Mouse (Mus musculus) embryonic facial prominence, embryonic 11.5 days (tissue): ENCODE measurements around the gene Hibadh. TPM values are rescaled to one million over a fixed set of nuclear protein-coding genes. Genes with fewer than 3 reads are reported as not detected.
"Not testable (repeated sequence)": the region's sequence is repeated elsewhere in the genome, so short reads cannot be mapped to it uniquely, and the experiment has no call there.

Experiments used
- ATAC-seq: fragments of 200-750 bp; cut with Nextera tagmentation; replicated peaks from 2 replicates; pipeline ENCODE4 v1.8.0; 2017; ENCODE audit warnings: low read depth; ENCODE audit not compliant: insufficient number of reproducible peaks, low FRiP score, low TSS enrichment
- DNase-seq: peaks from one replicate; pipeline ENCODE4 v3.0.0-alpha.2; 2015; ENCODE audit warnings: low spot score
- H3K27ac ChIP-seq: fragments of 300-500 bp; sonication (generic); replicated peaks from 2 replicates; pipeline ENCODE4 v1.5.1; 2014; ENCODE audit warnings: mild to moderate bottlenecking, low read depth, low read length, control low read depth
- H3K27me3 ChIP-seq: fragments of 300-500 bp; sonication (generic); 2 replicates; pipeline ENCODE4 v1.6.1; 2014; ENCODE audit warnings: mild to moderate bottlenecking, low read length, moderate library complexity, mixed read lengths; ENCODE audit not compliant: control insufficient read depth, insufficient read depth
- H3K36me3 ChIP-seq: fragments of 300-500 bp; sonication (generic); replicated peaks from 2 replicates; pipeline ENCODE4 v1.6.1; 2014; ENCODE audit warnings: low read depth, mild to moderate bottlenecking, low read length, moderate library complexity, mixed read lengths; ENCODE audit not compliant: control insufficient read depth, insufficient read depth
- H3K4me1 ChIP-seq: fragments of 300-500 bp; sonication (generic); 2 replicates; pipeline ENCODE4 v1.6.1; 2014; ENCODE audit warnings: low read length, mixed read lengths; ENCODE audit not compliant: control insufficient read depth, insufficient read depth
- H3K4me2 ChIP-seq: fragments of 300-500 bp; sonication (generic); 2 replicates; pipeline ENCODE4 v1.6.1; 2014; ENCODE audit warnings: low read depth, mild to moderate bottlenecking, control low read depth, low read length, moderate library complexity
- H3K4me3 ChIP-seq: fragments of 300-500 bp; sonication (generic); 2 replicates; pipeline ENCODE4 v1.5.1; 2014; ENCODE audit warnings: low read depth, low read length, control low read depth
- H3K9ac ChIP-seq: fragments of 300-500 bp; sonication (generic); replicated peaks from 2 replicates; pipeline ENCODE4 v1.6.1; 2014; ENCODE audit warnings: mild to moderate bottlenecking, control low read depth, low read length
- H3K9me3 ChIP-seq: fragments of 300-500 bp; sonication (generic); replicated peaks from 2 replicates; pipeline ENCODE4 v1.6.1; 2016; ENCODE audit warnings: mild to moderate bottlenecking, low read length, inconsistent platforms, mixed read lengths; ENCODE audit not compliant: control insufficient read depth
- WGBS: fragments of 180-500 bp; shearing (Covaris S2); extraction: QIAGEN DNeasy Blood & Tissue Kit; methylation state at CpG from one replicate; pipeline ENCODE4 v1.1.7; 2014; 5-methylcytosine and 5-hydroxymethylcytosine counted together
- polyA plus RNA-seq: library from polyadenylated mRNA; unstranded; fragments of >200 nt; fragmentation: Nextera tagmentation; extraction: Ambion mirVana; gene quantifications from 2 replicates; pipeline ENCODE4 v1.2.1, GENCODE M21; 2014

The Hibadh gene
- polyA plus RNA-seq, 1 experiment from 2014 or later = 60.5 TPM

DNA sequence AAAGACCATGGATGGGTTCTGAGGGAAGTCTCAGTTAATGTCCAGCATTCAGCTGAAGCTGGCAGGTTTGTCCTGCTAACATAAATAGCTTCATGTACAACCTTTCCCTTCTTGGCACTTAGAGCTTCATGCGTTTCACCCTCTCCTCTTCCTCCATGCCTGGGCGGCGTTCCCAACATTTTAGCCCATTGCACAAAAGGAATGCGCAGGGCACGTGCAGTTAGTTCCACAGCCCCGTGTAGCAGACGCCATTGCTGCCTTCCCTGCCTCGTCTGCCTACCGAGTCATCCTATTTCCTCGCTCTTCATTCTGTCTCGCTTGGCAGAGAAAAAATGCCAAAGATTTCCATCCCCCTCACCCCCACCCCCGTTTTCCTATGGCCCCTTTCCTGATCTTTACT, 34.4 kb upstream of the Hibadh start:
- H3K36me3 ChIP-seq = no peaks in the 10 kb centered on the region
- no peak for ATAC-seq
- H3K27me3 ChIP-seq = no peaks in the 10 kb centered on the region
- H3K4me3 ChIP-seq = no peak overlapping the region
- DNase-seq = no peak
- no peak overlapping the region for H3K27ac ChIP-seq
- no peak overlapping the region for H3K4me2 ChIP-seq
- WGBS = 83% methylated on average over 12 of the region's 12 CpGs
- no peak overlapping the region for H3K9ac ChIP-seq
- no peaks in the 10 kb centered on the region for H3K4me1 ChIP-seq
- H3K9me3 ChIP-seq = no peaks in the 10 kb centered on the region

DNA sequence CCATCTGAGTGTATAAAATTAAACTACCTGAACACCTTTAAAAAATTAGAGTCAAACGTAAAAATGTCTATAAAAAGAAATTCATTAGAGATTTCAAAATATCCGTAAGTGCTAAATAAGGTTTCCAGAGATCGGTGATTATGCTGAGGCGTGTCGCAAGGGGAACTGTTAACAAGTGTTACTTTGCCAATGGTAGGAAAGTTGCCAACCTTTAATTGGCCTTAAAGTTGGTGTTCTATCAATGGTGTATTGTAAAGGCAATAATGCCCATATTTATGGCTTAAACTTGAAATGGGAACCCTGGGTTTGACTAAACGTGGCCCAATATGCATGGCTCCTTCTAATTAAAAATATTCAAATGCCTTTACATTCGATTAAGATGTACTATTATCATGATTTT, 33.5 kb upstream of the Hibadh start:
- Histone ChIP-seq H3K4me2 (no peak overlapping the region), H3K27me3 (no peaks in the 10 kb centered on the region), H3K4me1 (no peaks in the 10 kb centered on the region), H3K27ac (no peak overlapping the region), H3K4me3 (no peak overlapping the region), H3K9me3 (no peaks in the 10 kb centered on the region), H3K9ac (no peak overlapping the region), H3K36me3 (no peaks in the 10 kb centered on the region)
- ATAC-seq = no peak
- no peak for DNase-seq
- WGBS = 87% methylated on average over 7 of the region's 7 CpGs

GRCm38 (mm10) chr6:52672539-52672938, 32.4 kb upstream of the Hibadh start:
- H3K9me3 ChIP-seq = no peaks in the 10 kb centered on the region
- no peak overlapping the region for H3K4me3 ChIP-seq
- no peak for ATAC-seq
- no peak overlapping the region for H3K9ac ChIP-seq
- 40% methylated on average over 2 of the region's 2 CpGs for WGBS
- no peak overlapping the region for H3K4me2 ChIP-seq
- DNase-seq = peak; percentile 17
- no peaks in the 10 kb centered on the region for H3K27me3 ChIP-seq
- H3K4me1 ChIP-seq = no peaks in the 10 kb centered on the region
- H3K36me3 ChIP-seq = no peaks in the 10 kb centered on the region
- no peak overlapping the region for H3K27ac ChIP-seq

GRCm38 (mm10) chr6:52671791-52672190, 31.6 kb upstream of the Hibadh start:
- Histone ChIP-seq H3K4me2 (no peak overlapping the region), H3K36me3 (no peaks in the 10 kb centered on the region), H3K9me3 (no peaks in the 10 kb centered on the region), H3K9ac (no peak overlapping the region), H3K27me3 (no peaks in the 10 kb centered on the region), H3K4me3 (no peak overlapping the region), H3K4me1 (no peaks in the 10 kb centered on the region), H3K27ac (no peak overlapping the region)
- ATAC-seq = no peak
- no peak for DNase-seq
- 85% methylated on average over 8 of the region's 8 CpGs for WGBS

DNA sequence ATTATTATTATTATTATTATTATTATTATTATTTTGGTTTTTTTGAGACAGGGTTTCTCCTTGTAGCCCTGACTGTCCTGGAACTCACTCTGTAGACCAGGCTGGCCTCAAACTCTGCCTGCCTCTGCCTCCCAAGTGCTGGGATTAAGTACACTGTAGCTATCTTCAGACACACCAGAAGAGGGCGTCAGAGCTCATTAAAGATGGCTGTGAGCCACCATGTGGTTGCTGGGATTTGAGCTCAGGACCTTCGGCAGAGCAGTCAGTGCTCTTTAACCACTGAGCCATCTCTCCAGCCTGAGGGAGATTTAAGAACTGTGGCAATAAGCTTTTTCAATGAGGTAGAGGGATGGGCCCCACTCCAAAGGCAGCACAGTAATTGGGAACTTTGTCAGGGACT, 29.7 kb upstream of the Hibadh start:
- not testable (repeated sequence) for H3K4me2 ChIP-seq, DNase-seq, H3K27ac ChIP-seq, H3K36me3 ChIP-seq, H3K9me3 ChIP-seq, H3K27me3 ChIP-seq, H3K4me1 ChIP-seq, ATAC-seq, H3K9ac ChIP-seq, H3K4me3 ChIP-seq
- 41% methylated on average over 2 of the region's 2 CpGs for WGBS

- no peaks in the 10 kb centered on the region for H3K9me3 ChIP-seq
- no peaks in the 10 kb centered on the region for H3K27me3 ChIP-seq
- no peaks in the 10 kb centered on the region for H3K36me3 ChIP-seq
- H3K27ac ChIP-seq = no peak overlapping the region
- H3K4me1 ChIP-seq = no peaks in the 10 kb centered on the region
- no peak overlapping the region for H3K9ac ChIP-seq
- no peak overlapping the region for H3K4me2 ChIP-seq
- ATAC-seq = no peak
- H3K4me3 ChIP-seq = no peak overlapping the region
- DNase-seq = no peak
- 73% methylated on average over 3 of the region's 3 CpGs for WGBS
These were observed 27.5 kb upstream of the Hibadh start for GRCm38 (mm10) chr6:52667641-52668040.

DNA sequence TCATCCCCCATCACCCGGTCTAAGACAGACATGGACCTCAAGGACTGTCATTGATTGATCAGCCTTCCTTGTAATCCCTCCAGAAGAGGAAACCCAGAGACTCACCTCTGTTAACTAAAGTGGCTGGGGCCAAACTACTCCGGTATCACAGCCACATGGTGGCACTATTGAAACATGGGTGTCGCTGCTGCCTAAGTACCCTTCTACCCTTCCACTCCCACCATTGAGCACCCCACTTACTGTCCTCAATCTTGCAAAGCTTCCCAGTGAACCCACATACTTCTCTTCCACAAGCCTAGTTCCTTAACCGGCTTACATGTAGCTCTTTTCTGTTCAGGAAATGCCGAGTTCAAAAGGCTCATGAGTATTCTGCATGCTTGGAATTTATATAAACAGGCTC, 22.8 kb upstream of the Hibadh start:
- H3K9me3 ChIP-seq = no peaks in the 10 kb centered on the region
- DNase-seq = peak; percentile 3
- no peak overlapping the region for H3K4me3 ChIP-seq
- H3K27ac ChIP-seq = no peak overlapping the region
- no peak overlapping the region for H3K4me2 ChIP-seq
- WGBS = 41% methylated on average over 5 of the region's 5 CpGs
- no peaks in the 10 kb centered on the region for H3K4me1 ChIP-seq
- H3K36me3 ChIP-seq = no peaks in the 10 kb centered on the region
- no peak overlapping the region for H3K9ac ChIP-seq
- H3K27me3 ChIP-seq = no peaks in the 10 kb centered on the region
- ATAC-seq = no peak

GRCm38 (mm10) chr6:52655266-52655665, 15.1 kb upstream of the Hibadh start:
- no peak for ATAC-seq
- no peak for DNase-seq
- Histone ChIP-seq H3K9ac (no peak overlapping the region), H3K27ac (no peak overlapping the region), H3K4me3 (no peak overlapping the region), H3K9me3 (no peaks in the 10 kb centered on the region), H3K4me1 (no peaks in the 10 kb centered on the region), H3K36me3 (no peaks in the 10 kb centered on the region), H3K27me3 (no peaks in the 10 kb centered on the region), H3K4me2 (no peak overlapping the region)
- WGBS = 81% methylated on average over 4 of the region's 4 CpGs
